Mouse (Mus musculus) embryonic facial prominence, embryonic 15.5 days (tissue): Measurements from ENCODE around the gene Pold3. TPM values are rescaled to one million over a fixed set of nuclear protein-coding genes. Genes with fewer than 3 reads are reported as not detected.

Experiments
- ATAC-seq: fragments of 200-750 bp; cut with Nextera tagmentation; 2 replicates; pipeline ENCODE4 v1.8.0; 2017; ENCODE audit warnings: low read depth, moderate TSS enrichment; ENCODE audit not compliant: insufficient number of reproducible peaks, low FRiP score, low TSS enrichment
- H3K27ac ChIP-seq: fragments of 300-500 bp; sonication (generic); replicated peaks from 2 replicates; pipeline ENCODE4 v1.5.1; 2015; ENCODE audit warnings: mild to moderate bottlenecking, inconsistent platforms
- H3K27me3 ChIP-seq: fragments of 300-500 bp; sonication (generic); 2 replicates; pipeline ENCODE4 v1.6.1; 2015; ENCODE audit warnings: inconsistent platforms
- H3K36me3 ChIP-seq: fragments of 300-500 bp; sonication (generic); 2 replicates; pipeline ENCODE4 v1.6.1; 2015; ENCODE audit warnings: mild to moderate bottlenecking, inconsistent platforms
- H3K4me1 ChIP-seq: fragments of 300-500 bp; sonication (generic); 2 replicates; pipeline ENCODE4 v1.6.1; 2015; ENCODE audit warnings: inconsistent platforms
- H3K4me2 ChIP-seq: fragments of 300-500 bp; sonication (generic); replicated peaks from 2 replicates; pipeline ENCODE4 v1.6.1; 2015; ENCODE audit warnings: mild to moderate bottlenecking, inconsistent platforms
- H3K4me3 ChIP-seq: fragments of 300-500 bp; sonication (generic); replicated peaks from 2 replicates; pipeline ENCODE4 v1.5.1; 2015; ENCODE audit warnings: mild to moderate bottlenecking, inconsistent platforms
- H3K9ac ChIP-seq: fragments of 300-500 bp; sonication (generic); 2 replicates; pipeline ENCODE4 v1.6.1; 2015; ENCODE audit warnings: inconsistent platforms
- H3K9me3 ChIP-seq: fragments of 300-500 bp; sonication (generic); replicated peaks from 2 replicates; pipeline ENCODE4 v1.6.1; 2016; ENCODE audit warnings: inconsistent platforms
- WGBS: fragments of 180-500 bp; shearing (Covaris S2); methylation state at CpG from one replicate; pipeline ENCODE4 v1.1.7; 2015; 5-methylcytosine and 5-hydroxymethylcytosine counted together
- polyA plus RNA-seq: library from polyadenylated mRNA; unstranded; fragments of >200 nt; fragmentation: Nextera tagmentation; extraction: Ambion mirVana; gene quantifications from 2 replicates; pipeline ENCODE4 v1.2.1, GENCODE M21; 2015

Gene Pold3
- polyA plus RNA-seq, 1 experiment from 2014 or later: 50.6 TPM

DNA sequence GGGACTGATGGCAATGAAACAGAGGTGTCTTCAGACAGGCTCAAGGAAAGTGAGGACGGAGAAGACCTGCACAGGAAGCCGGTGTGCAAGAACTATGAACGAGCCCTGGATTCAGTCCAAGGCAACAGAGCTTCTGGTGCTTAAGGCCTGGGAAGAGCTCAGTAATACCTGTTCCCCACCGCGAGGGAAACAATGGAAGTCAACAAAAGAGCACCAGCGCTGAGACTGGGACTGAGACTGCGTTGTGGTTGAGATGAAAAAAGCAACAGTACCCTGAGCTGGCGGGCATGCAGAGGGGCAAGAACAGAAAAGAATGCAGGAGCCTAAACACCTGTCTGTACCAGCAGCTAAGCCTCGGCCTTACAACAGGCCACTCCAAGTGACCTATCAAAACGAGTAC lies 9.9 kb downstream of the Pold3 start:
- H3K9me3 ChIP-seq: no peaks in the 10 kb centered on the region
- H3K4me1 ChIP-seq: no peaks in the 10 kb centered on the region
- ATAC-seq: no peak
- no peak overlapping the region for H3K4me3 ChIP-seq
- H3K4me2 ChIP-seq: no peak overlapping the region
- H3K27me3 ChIP-seq: no peaks in the 10 kb centered on the region
- H3K27ac ChIP-seq: no peak overlapping the region
- 66% methylated on average over 10 of the region's 10 CpGs for WGBS
- H3K36me3 ChIP-seq: peaks cover 40% of the 10 kb centered on the region
- H3K9ac ChIP-seq: no peak overlapping the region

DNA sequence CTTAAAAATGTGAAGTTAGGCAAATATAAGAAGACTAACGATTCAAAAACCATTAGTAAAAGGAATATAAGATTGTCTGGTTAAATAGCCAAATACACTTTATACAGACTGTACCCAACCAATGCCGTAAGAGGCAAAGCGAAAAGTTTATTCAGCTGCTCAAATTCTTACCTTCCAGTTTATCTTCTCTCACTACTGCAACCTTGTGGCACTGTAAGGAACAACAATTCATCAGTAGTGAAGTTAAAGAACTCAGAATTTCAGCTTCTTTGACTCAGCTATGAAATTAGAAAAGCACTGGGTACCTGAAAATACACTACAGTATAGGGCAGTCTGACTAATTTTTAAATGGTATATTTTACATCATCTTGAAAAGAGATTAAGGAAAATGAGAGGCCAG lies 13.0 kb downstream of the Pold3 start:
- no peaks in the 10 kb centered on the region for H3K9me3 ChIP-seq
- no peak overlapping the region for H3K9ac ChIP-seq
- WGBS: 66% methylated on average over 3 of the region's 3 CpGs
- H3K36me3 ChIP-seq: peaks cover 53% of the 10 kb centered on the region
- no peak for ATAC-seq
- H3K27me3 ChIP-seq: no peaks in the 10 kb centered on the region
- no peak overlapping the region for H3K4me3 ChIP-seq
- no peak overlapping the region for H3K4me2 ChIP-seq
- no peak overlapping the region for H3K27ac ChIP-seq
- H3K4me1 ChIP-seq: no peaks in the 10 kb centered on the region

DNA sequence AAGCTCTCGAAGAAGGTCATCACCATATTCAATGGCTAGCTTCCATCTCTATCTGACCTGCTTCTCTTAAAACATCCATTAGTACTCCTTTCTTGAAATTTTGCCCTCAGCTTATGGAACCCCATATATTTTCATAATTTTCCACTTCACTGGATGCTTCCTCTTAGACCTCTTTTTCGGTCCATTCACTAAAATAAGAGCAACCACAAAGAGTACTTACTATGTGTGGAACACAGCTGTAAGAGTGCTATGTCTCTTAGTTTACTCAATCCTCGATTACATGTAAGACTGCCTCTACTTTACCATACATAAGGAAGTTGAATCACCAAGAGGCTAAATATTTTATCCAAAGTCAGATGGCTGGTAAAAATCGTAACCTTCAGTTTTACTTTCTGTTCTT lies 16.7 kb downstream of the Pold3 start:
- WGBS: 94% methylated on average over 4 of the region's 4 CpGs
- Histone ChIP-seq H3K9me3 (no peaks in the 10 kb centered on the region), H3K4me1 (no peaks in the 10 kb centered on the region), H3K4me2 (no peak overlapping the region), H3K27me3 (no peaks in the 10 kb centered on the region), H3K27ac (no peak overlapping the region), H3K4me3 (no peak overlapping the region), H3K9ac (no peak overlapping the region), H3K36me3 (peaks cover 69% of the 10 kb centered on the region)
- no peak for ATAC-seq

DNA sequence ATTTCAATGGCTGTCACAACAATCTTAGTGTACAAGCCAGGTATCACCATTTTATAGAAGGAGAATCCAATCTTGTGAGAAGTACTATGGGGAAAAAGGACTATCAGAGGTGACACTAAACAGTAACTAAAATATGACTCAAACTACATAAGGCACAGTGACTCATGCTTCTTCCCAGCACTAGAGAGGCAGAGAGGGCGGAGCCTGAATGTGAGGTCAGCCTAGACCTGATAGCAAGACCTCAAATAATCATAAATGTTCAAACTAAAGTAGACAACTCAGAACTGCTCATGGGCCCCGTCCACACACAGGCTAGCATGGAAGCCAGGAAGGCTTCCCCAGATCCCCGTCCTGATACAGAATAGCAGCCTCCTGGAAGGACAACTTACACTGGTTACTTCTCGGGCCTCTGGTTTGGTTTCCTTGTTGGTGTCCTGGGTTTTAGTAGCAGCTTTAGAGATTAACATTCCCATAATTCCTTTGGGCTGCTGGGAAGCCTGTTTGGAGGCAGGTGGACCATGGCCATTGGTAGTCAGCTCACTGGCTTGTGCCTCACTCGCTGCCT lies 21.3 kb downstream of the Pold3 start:
- Histone ChIP-seq H3K36me3 (peaks cover 82% of the 10 kb centered on the region), H3K9me3 (no peaks in the 10 kb centered on the region), H3K9ac (no peak overlapping the region), H3K4me1 (no peaks in the 10 kb centered on the region), H3K27me3 (no peaks in the 10 kb centered on the region), H3K27ac (no peak overlapping the region), H3K4me2 (no peak overlapping the region), H3K4me3 (no peak overlapping the region)
- ATAC-seq: no peak
- 85% methylated on average over 5 of the region's 5 CpGs for WGBS

DNA sequence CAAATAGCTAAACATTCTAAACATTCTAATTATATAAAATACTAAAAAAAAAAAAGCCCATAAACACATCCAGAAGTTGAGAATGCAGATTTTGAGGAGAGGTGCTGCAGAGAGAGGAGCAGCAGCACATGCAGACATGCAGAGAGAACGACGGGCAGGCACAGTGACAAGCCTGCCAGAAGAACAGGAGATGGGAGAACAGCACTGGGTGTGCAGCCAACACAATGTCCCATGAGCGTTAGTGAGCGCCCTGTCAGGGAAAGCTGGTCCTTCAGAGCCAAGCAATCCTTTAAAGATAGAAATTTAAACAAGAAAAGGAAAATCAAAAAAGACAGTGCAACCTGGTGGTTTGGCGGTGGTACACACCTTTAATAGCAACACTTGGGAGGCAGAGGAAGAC lies 34.5 kb downstream of the Pold3 start:
- H3K27ac ChIP-seq: no peak overlapping the region
- no peak overlapping the region for H3K9ac ChIP-seq
- H3K4me3 ChIP-seq: no peak overlapping the region
- no peaks in the 10 kb centered on the region for H3K27me3 ChIP-seq
- H3K36me3 ChIP-seq: peaks cover 81% of the 10 kb centered on the region
- H3K4me1 ChIP-seq: no peaks in the 10 kb centered on the region
- H3K9me3 ChIP-seq: no peaks in the 10 kb centered on the region
- ATAC-seq: no peak
- H3K4me2 ChIP-seq: no peak overlapping the region
- 87% methylated on average over 5 of the region's 5 CpGs for WGBS

DNA sequence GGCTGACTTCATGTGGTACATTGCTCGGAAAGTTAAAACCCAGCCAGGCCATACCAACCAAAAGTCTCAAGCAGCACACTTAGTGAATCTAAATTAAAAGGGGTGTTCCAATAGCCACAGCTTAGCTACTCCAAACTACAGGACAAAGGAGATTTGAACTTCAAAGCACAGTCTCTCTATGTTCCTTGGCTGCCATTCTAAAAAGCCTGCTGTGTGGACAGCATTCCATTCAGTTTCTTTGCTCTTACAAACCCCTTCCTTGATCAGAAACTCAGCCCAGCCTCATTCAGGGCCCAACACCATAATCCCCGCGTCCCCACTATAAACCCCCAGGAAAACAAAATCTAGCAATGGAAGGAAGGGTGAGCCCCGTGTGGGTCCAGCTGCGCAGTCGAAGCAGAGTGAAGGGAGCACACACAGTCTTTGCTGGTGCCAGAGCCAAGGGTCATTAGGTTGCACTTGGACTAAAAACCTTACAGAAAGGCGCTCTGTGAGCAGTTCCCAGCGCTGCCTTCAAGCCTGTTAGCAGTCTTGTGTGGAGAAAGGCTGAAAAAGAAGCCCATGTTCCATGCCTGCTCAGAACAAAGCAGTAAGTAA lies 35.1 kb downstream of the Pold3 start:
- Histone ChIP-seq H3K27ac (no peak overlapping the region), H3K4me2 (no peak overlapping the region), H3K36me3 (peaks cover 82% of the 10 kb centered on the region), H3K27me3 (no peaks in the 10 kb centered on the region), H3K4me1 (no peaks in the 10 kb centered on the region), H3K9ac (no peak overlapping the region), H3K4me3 (no peak overlapping the region), H3K9me3 (no peaks in the 10 kb centered on the region)
- no peak for ATAC-seq
- 86% methylated on average over 8 of the region's 8 CpGs for WGBS

DNA sequence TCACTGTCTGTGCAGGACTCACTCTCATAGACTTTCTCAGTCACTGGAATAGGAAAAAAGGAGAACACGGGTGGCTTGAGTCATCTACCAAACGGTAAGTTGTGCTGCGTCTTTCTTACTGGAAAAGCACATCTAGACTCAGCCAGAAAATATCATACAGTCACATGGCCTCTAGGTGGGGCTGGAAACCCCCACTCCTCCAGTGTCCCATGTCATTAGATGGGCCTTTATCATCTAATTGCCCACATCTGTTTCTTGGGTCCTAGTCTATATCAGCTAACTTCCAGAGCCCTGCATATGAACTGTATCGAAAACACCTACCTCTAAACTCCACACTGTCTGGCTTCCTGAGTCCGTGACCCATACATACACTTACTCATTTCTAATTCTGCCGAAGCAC lies 37.6 kb downstream of the Pold3 start:
- peaks cover 60% of the 10 kb centered on the region for H3K36me3 ChIP-seq
- ATAC-seq: no peak
- no peaks in the 10 kb centered on the region for H3K4me1 ChIP-seq
- H3K27me3 ChIP-seq: no peaks in the 10 kb centered on the region
- no peaks in the 10 kb centered on the region for H3K9me3 ChIP-seq
- H3K4me2 ChIP-seq: no peak overlapping the region
- H3K9ac ChIP-seq: no peak overlapping the region
- 81% methylated on average over 6 of the region's 6 CpGs for WGBS
- H3K4me3 ChIP-seq: no peak overlapping the region
- H3K27ac ChIP-seq: no peak overlapping the region

DNA sequence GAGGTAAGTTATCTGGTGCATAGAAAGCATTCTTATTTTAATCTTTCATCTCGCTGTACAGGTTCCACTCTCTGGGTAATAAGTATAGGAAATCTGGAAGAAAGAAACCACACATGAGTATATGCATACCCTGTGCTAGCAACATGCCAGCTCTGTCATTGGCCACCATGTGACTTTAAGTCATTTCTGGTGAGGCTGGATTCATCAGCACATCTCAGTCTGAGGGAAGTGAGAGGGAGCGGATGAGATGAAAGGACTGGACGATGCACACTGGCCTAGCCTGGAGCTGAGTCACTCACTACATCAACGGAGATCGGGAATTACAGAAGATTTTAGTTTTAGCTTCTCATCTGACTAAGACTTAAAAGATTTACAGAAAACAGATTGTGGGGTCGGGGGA lies 38.5 kb downstream of the Pold3 start:
- WGBS: 85% methylated on average over 6 of the region's 6 CpGs
- Histone ChIP-seq H3K36me3 (peaks cover 54% of the 10 kb centered on the region), H3K27me3 (no peaks in the 10 kb centered on the region)

DNA sequence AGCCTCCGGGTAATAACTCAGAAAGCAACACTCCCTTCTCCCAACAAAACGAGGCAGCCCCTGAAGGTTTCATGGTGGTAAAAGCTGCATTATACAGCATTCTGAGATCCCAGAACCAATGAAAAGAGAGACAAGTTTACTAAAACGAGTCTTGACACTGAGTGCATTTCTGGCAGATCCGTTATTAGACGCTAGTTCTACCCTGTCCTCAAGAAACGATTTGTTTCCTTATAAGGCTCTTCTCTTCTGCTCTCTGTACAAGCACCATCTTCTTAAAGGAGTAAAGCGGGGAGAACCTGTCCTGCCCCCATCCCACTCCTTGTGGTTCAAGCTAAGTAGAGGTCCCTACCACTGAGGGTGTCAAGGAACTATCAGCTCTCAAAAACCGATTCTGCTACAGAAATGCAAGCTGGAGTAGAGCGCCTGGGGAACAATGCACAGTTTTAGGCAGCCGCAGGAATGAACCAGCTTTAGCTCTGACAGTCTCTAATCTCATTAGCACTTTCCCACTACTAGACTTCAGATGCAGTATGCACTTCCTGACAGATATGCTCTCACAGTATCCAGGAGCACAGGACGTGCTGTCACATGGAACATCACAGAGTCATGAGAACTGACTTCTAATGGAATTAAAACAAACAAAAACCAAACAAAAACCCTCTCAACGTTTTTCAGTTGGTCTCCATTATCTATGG lies 41.1 kb downstream of the Pold3 start:
- Histone ChIP-seq H3K4me1 (no peaks in the 10 kb centered on the region), H3K4me3 (no peak overlapping the region), H3K9ac (no peak overlapping the region), H3K36me3 (peaks cover 29% of the 10 kb centered on the region; the same call in 1 of the 2 replicates), H3K27me3 (no peaks in the 10 kb centered on the region), H3K4me2 (no peak overlapping the region), H3K9me3 (no peaks in the 10 kb centered on the region), H3K27ac (no peak overlapping the region)
- 62% methylated on average over 12 of the region's 12 CpGs for WGBS
- ATAC-seq: no peak

More for the DNA sequence above, 38.5 kb downstream of the Pold3 start:
- Histone ChIP-seq H3K4me1 (no peaks in the 10 kb centered on the region), H3K9me3 (no peaks in the 10 kb centered on the region), H3K4me3 (no peak overlapping the region), H3K4me2 (no peak overlapping the region), H3K27ac (no peak overlapping the region), H3K9ac (no peak overlapping the region)
- ATAC-seq: no peak

DNA sequence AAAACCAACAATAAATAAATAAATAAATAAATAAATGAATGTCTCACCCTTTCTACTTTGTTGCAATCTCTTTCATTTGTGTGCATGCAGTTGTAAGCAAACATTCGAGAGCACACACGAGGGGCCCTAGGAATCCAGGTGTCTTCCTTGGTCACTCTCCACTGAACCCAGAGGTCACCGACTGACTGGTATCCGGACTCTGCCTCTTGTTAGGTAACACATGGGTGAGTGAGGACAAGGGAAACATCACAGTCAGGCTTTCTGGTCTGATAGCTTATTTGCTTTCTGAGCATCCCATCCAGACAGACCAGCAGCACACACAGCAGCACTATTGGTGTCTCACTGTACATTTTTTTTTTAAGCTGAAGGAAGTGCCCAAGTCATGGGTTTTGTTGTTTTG lies 44.3 kb downstream of the Pold3 start:
- no peaks in the 10 kb centered on the region for H3K4me1 ChIP-seq
- H3K4me3 ChIP-seq: no peak overlapping the region
- 85% methylated on average over 4 of the region's 4 CpGs for WGBS
- peaks cover 4% of the 10 kb centered on the region; the same call in 1 of the 2 replicates for H3K36me3 ChIP-seq
- H3K27ac ChIP-seq: no peak overlapping the region
- no peak overlapping the region for H3K9ac ChIP-seq
- no peak for ATAC-seq
- H3K27me3 ChIP-seq: no peaks in the 10 kb centered on the region
- no peak overlapping the region for H3K4me2 ChIP-seq
- H3K9me3 ChIP-seq: no peaks in the 10 kb centered on the region

DNA sequence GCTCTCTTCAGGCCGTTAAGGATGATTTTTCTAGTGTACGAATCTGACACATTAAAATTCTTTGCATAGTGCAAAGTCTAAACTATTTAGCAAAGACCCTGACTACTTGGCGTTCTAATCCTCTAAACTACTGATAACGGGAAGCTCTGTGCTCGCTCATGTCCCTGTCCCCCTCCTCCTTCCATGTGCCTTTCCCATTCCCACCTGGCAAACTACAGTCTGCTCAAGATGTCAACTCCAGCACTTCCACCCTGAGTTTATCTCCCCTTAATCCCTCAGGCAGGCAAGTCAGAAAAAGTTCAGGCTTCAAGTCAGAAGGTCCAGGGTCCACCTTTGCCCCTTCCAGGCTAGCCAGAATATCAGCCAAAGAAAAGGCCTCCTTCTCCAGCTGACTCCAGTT lies 45.1 kb downstream of the Pold3 start:
- 71% methylated on average over 5 of the region's 5 CpGs for WGBS
- Histone ChIP-seq H3K27me3 (no peaks in the 10 kb centered on the region), H3K4me1 (no peaks in the 10 kb centered on the region), H3K36me3 (no peaks in the 10 kb centered on the region; the same call in 1 of the 2 replicates), H3K4me3 (no peak overlapping the region), H3K27ac (no peak overlapping the region), H3K9ac (no peak overlapping the region), H3K4me2 (no peak overlapping the region), H3K9me3 (no peaks in the 10 kb centered on the region)
- ATAC-seq: no peak

DNA sequence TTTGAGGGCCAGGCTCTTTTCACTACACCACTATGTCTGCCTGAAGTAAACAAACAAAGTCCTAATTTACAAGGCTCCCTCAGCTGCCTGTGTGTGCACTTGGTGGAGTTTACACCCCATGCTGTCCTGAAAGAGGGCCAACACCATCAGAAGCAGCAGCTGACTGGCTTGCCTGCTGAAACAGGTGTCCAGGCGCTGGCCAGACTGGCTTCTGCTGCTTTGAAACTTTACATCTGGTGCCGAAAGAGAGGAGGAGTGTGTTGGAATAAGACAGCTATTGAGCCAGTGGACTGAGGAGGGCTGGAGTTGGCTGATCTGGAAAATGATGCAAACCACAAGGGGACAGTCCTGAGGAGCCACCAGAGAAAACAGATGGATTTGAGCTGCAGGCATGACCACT lies 47.4 kb downstream of the Pold3 start:
- 80% methylated on average over 2 of the region's 2 CpGs for WGBS
- Histone ChIP-seq H3K27me3 (no peaks in the 10 kb centered on the region), H3K4me2 (no peak overlapping the region), H3K27ac (no peak overlapping the region), H3K4me3 (no peak overlapping the region), H3K36me3 (no peaks in the 10 kb centered on the region), H3K9ac (no peak overlapping the region), H3K4me1 (no peaks in the 10 kb centered on the region), H3K9me3 (no peaks in the 10 kb centered on the region)
- ATAC-seq: peak; percentile 47; the same call in 1 of the 2 replicates
